Mouse (Mus musculus) megakaryocyte, adult 5-6 weeks (primary cell): ENCODE data around the gene Trim14. TPM values are rescaled to one million over a fixed set of nuclear protein-coding genes. Genes with fewer than 3 reads are reported as not detected.

ENCODE experiments used
- ATAC-seq: 2 replicates; pipeline ENCODE4 v1.8.0; 2016; ENCODE audit warnings: mild to moderate bottlenecking, inconsistent platforms; ENCODE audit not compliant: poor library complexity, severe bottlenecking
- total RNA-seq, 2 experiments: library from RNA; stranded (forward) in 1 of 2; stranded (reverse) in 1 of 2; fragments of 153-499, 151-499 nt in 1 of 2; fragments of 221-1000, 200-1000 nt in 1 of 2; gene quantifications; 2 replicates each; pipeline versions ENCODE4 v1.2.3 to v1.2.4; 2015 to 2017

Trim14 gene
- total RNA-seq, 2 experiments from 2014 or later, result 9.7 to 26.8 TPM

DNA sequence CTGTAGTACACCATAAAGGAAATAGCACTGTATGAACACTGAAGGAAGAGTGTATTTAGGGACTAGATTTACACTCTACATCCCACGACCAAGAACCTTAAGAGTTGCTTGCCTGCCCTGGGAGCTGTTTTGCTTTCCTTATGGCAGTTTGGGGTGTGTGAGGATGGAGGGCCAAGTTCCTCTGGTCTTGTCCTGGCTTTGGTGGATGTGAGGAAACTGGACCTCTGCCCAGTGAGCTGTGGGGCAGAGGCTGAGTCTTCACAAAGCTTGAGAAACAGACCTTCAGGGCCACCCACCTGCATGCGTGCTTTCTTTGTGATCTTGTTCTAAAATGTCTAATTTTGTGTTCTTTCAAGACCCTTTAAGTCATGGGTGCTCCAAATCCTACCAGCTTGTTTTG is 3.4 kb downstream of the Trim14 start:
- ATAC-seq, result no peak

DNA sequence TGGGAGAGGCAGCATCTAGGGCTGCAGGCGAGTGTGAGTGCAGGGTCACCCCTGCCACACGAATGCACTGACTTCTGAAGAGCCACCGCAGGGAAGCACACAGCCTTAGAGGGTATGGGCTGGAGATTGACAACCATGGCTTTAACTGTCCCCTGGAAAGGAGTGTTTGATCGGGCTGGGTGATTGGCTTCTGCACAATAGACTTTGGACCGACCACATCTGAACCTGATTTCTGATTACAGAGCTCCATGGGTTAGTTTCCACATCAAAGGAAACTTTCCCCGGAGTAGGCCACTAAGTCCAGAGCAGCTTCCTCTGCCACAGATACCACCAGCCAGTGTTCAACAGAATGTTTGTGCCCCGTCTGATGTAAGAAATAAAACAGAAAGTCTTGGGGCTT is 6.2 kb downstream of the Trim14 start:
- no peak for ATAC-seq

GRCm38 (mm10) chr4:46527558-46527926 is 8.4 kb downstream of the Trim14 start:
- peak; percentile 91 for ATAC-seq

DNA sequence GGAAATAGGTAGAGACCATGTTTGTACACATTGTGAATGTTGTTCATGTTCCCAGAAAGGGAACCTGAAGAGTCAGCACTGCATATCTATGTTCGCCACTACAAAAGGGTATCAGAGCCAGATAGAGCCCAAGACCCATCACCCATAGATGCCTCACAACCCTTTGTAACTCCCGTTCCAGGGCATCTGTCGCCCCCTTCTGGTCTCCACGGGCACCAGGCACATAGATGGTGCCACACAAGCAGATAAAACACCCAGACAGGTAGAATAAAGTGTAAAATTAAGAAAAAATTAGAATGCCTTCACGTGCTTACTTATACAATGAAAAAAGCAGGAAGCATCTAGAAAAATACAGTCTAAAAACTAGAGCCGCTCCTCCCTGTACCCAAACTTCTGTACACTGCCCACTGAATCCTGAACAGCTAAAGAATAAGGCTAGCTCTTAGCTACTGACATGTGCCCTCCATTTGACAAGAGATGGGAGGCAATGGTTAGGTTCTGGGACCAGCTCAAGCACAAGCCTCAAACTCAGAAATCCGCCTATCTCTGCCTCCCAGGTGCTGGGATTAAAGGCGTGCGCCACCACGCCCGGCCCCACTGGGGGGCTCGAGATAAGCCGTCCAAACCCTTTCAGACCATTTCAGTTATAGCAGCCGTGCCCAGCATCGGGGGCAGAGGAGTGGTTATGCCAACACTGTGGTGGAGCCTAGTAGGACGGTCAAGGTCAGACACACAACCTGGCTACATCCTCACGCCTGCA is 9.0 kb downstream of the Trim14 start:
- ATAC-seq, result peak; percentile 47; the same call in 1 of the 2 replicates

DNA sequence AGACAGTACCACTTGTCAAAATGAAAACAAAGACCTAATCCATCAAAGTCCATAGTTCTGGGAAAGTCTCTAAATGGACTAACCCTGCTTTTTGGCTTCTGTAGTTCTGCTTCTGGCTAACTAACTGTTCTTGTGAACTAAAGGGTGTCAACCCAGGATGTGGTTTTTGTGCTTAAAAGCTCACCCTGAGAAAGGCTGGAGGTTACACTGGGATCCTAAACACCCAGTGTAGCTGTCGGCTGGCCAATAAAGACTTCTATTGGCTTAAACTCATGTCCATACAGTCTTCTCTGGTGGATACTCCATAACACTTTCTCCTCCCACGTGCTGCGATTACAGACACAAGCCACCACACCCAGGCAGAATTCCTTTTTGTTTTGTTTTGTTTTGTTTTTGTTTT is 9.7 kb downstream of the Trim14 start:
- ATAC-seq, result no peak

DNA sequence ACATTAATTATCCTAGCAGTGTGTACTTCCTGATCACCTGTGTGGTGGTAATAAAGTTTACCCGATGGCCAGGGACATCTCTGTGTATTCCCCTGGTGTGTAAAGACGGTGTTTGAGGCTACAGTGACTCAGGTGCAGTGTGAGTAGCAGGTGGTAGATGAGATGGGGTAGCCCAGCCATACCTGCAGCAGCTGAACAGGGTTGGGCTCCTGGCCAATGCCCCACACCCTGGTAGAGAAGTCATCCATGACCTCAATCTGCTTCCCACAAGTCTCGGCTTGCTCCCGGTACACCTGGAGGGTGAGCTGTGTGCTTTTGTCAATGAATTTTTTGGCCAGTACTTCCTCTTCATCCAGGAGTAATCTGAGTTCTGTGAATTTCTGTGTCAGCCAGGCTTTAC is 12.6 kb downstream of the Trim14 start:
- no peak for ATAC-seq

DNA sequence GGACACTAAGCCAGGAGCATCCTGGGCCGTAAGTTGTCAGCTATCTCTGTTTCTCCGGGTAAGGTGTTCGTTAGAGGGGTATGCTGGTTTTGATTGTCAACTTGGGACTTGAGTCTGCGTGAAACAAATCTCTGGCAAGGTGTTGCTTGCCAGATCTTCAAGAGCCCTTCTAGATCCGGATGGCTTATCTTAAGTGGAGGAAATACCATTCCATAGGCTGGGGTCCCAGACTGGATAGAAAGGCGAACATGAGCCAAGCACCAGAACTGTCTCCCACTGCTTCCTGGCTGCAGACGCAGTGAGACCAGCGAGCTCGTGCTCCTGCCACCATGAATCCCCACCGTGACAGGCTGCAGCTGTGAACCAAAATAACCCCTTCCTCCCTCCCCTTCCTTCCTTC is 14.5 kb downstream of the Trim14 start:
- no peak for ATAC-seq

DNA sequence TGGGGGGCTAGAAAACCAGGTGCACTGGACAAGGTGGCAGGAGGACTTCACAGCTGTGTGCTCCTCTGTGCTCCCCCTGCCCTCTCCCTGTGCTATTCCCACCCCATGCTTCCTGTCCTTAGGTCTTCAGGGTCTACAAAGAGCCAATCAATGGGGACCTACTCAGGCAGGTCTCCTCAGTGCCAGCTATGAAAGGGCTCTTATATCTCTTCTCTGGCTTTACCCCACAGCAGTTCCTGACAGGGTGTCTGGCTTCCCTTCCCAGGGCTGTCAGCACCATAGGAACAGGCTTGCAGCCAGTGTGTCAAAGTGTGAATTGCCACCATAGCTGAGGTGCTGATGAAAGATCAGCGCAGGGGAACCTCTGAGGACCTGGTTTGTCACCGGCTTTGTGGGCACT is 15.4 kb downstream of the Trim14 start:
- ATAC-seq, result no peak

DNA sequence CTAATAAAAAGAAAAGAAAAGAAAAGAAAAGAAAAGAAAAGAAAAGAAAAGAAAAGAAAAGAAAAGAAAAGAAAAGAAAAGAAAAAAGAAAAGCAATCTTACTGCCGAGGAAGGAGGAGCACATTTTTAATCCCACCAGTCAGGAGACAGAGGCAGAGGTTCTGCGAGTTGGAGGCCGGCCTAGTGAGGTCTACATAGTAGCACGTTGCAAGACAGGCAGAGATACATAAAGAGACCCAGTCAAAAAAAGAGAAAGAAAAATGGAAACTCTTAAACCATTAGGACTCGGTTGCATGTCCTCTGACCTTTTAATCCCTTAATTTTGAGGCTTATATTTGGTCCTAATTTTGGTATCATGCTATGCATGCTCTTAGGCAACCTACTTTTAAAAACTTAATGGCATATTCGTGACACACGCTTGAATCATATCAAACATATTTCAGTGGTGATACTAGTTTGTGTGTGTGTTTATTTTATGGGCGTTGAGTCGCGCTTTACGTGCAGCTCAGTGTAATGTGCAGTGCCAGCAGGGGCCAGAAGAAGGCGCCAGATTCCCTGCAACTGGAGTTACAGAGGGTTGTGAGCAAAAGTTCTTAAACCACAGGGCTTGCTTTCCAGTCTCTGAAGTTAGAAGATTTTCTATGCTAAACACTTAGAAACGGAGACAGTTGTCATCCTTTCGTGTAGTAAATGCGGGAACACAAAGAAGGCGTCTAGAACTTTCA is 28.0 kb downstream of the Trim14 start:
- ATAC-seq, result peak; percentile 71

DNA sequence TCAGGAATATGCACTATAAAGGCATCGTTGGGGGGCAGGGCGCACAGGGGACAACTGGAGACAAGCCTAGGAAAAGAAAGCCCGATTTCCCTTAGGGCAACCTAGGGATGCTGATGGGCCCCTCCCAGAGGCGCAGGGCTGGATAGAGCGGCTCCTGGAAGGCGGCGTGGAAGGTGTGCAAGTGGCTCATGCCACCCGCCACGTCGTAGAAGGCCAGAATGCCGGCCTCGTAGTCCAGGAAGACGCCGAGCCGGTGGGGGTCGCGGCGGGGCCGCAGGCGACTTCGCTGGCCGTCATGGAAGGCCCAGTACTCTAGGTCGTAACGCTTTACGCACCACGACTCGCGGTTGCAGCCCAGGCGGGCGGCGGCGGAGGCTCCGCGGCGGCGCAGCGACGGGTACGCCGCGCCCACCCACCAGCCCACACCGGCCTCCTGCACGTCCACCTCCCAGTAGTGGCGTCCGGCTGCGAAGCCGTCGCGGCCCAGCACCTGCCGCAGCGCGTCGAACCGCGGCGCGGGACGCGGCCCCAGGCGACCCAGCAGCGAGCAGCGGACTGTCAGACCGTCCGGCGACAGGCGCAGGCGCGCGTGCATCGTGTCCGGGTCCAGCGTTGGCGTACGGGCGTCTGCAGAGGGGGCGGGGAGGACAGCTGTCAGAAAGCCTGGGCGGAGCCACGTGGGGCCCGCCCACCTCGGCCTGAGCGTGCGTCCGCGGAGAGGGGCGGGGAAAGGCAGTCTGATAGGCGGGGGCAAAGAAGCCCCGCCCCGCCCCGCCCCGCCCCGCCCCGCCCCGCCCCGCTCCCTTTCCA is 28.9 kb downstream of the Trim14 start:
- ATAC-seq, result peak; percentile 99

- no peak for ATAC-seq
Measured at GRCm38 (mm10) chr4:46505361-46506057, 30.4 kb downstream of the Trim14 start.

DNA sequence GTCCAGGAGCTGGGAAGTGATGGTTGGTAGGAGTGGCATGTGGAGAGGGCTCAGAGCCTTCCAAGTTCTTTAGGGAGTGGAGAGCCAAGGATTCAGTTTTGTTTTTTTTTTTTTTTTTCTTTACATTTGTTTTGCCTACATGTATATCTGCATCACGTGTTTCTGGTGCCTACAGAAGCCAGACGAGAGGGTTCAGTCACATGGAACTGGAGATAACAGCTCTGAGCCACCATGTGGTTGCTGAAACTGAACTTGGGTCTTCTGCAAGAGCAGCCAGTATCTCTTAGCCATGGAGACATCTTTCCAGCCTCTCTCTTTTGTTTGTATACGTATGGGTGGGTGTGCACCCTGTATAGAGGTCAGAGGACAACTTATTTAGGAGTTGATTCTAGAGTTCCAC is 32.1 kb downstream of the Trim14 start:
- no peak for ATAC-seq

- ATAC-seq, result no peak
Measured at GRCm38 (mm10) chr4:46502606-46503502, 33.1 kb downstream of the Trim14 start.

DNA sequence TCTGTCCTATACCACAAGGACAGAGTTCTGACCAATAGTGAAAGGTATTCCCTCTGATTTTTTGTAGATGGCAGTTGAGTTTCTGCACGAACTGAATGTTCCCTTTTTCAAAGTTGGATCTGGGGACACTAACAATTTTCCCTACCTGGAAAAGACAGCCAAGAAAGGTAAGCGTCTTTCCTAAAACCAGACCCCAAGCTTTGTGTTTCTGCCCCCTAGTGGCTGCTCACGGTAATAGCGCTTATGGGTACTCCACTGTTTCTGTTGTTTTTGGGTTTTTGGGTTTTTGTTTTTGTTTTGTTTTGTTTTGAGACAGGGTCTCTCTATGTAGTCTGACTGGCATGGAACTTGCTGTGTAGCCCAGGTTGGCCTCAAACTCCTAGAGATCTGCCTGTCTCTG is 37.0 kb downstream of the Trim14 start:
- ATAC-seq, result no peak

- no peak for ATAC-seq
Measured at GRCm38 (mm10) chr4:46498511-46498910, 37.4 kb downstream of the Trim14 start.

DNA sequence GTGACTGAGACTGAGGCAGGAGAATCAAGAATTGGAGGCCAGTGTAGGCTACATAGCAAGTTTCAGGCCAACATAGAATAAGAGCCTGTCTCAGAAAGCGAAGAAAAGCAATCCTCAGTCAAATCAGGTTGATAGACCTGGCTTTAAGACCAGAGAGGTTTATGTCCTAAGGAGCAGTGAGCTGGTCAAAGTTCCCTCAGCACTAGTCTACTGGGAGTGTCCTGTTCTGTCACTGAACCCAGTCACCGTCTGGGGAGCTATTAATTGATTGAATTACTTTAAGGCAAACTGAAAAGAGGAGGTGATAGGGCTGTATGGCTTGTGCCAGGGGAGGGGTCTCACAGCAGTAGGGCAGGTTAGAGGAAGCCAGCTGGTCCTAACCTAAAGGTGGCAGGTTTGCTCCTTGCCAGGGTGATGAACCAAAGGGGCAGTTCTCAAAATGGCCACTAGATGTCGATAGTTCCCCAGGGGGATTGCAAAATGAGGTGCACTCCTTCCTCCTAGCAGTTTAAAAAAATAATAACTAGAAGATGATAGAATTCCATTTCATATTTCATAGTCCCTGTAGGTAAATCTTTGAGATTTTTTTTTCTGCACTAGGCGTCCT is 38.6 kb downstream of the Trim14 start:
- ATAC-seq, result peak; percentile 90

- ATAC-seq, result no peak
Measured at GRCm38 (mm10) chr4:46495543-46495942, 40.4 kb downstream of the Trim14 start.

DNA sequence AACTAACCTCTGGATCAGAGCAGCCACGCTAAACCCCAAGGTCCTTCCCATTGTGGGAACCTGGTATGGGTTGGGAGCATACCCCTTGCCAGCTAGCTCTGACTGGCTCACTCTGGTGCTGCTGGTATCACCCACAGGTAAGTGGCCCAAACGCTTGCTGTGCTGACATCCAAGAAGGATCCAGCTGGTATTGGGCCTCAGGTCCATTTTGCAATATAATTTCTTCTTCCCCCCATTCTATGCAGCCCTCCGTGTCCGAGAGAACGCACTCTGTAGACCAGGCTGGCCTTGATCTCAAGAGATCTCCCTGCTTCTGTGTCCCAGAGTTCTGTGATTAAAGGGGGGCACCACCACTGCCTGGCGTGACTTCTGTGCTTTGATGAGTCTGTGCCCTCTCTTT is 42.9 kb downstream of the Trim14 start:
- no peak for ATAC-seq
